Mouse (Mus musculus): ENCODE measurements around the gene Mark1.

GRCm38 (mm10) chr1:184935980-184936379 is 63.4 kb downstream of the Mark1 start:
- TF ChIP-seq POLR2A (IDR thresholded peaks at IDR 0.05; ENCODE audit: insufficient read depth, low read depth, low read length): no peak
- no peak for TF ChIP-seq CTCF (IDR thresholded peaks at IDR 0.05; ENCODE audit: insufficient read depth, low read depth, low read length)

All from olfactory bulb, adult 2 months (tissue).